Mouse (Mus musculus): ENCODE measurements around the gene Slc4a1ap.

- TF ChIP-seq EP300 (IDR thresholded peaks at IDR 0.05; ENCODE audit: low read depth) (no peak), CTCF (IDR thresholded peaks at IDR 0.05; ENCODE audit: low read depth) (no peak)
Observed at GRCm38 (mm10) chr5:31559401-31559800, 32.6 kb downstream of the Slc4a1ap start.

Measured in liver, embryonic 14.5 days (tissue).